Mouse (Mus musculus): Measurements from ENCODE around the gene Gm11938.
"Not testable (repeated sequence)": the region's sequence is repeated elsewhere in the genome, so short reads cannot be mapped to it uniquely, and the experiment has no call there.

Gene Gm11938

GRCm38 (mm10) chr11:99603208-99603607 is at the start of gene Gm11938:
Gene Gm11938 (minus strand): TSS chr11:99603308.
- in situ Hi-C loops (cut with MboI, MseI): not testable (repeated sequence)

GRCm38 (mm10) chr11:99650136-99650535 is 47.0 kb upstream of the Gm11938 start, which contains the start of gene Gm11555:
Gene Gm11555 (minus strand): TSS chr11:99650236.
- in situ Hi-C loops (cut with MboI, MseI): no loop called here

GRCm38 (mm10) chr11:99646444-99646843 is 43.3 kb upstream of the Gm11938 start:
- in situ Hi-C loops (cut with MboI, MseI): no loop called here

GRCm38 (mm10) chr11:99644351-99644750 is 41.2 kb upstream of the Gm11938 start:
- in situ Hi-C loops (cut with MboI, MseI): no loop called here

- in situ Hi-C loops (cut with MboI, MseI): not testable (repeated sequence)
Measured at GRCm38 (mm10) chr11:99643635-99644139, 40.6 kb upstream of the Gm11938 start, which contains the start of gene Krtap4-7. Gene Krtap4-7 (minus strand): TSS chr11:99644089.

GRCm38 (mm10) chr11:99640926-99641325 is 37.8 kb upstream of the Gm11938 start:
- in situ Hi-C loops (cut with MboI, MseI): no loop called here

- in situ Hi-C loops (cut with MboI, MseI): no loop called here
Measured at GRCm38 (mm10) chr11:99637086-99637485, 34.0 kb upstream of the Gm11938 start.

GRCm38 (mm10) chr11:99634653-99635134 is 31.6 kb upstream of the Gm11938 start, which contains the start of gene Krtap4-2:
Gene Krtap4-2 (minus strand): TSS chr11:99635084.
- in situ Hi-C loops (cut with MboI, MseI): no loop called here

- in situ Hi-C loops (cut with MboI, MseI): no loop called here
Measured at GRCm38 (mm10) chr11:99633293-99633692, 30.2 kb upstream of the Gm11938 start.

- in situ Hi-C loops (cut with MboI, MseI): no loop called here
Measured at GRCm38 (mm10) chr11:99630890-99631289, 27.8 kb upstream of the Gm11938 start.

GRCm38 (mm10) chr11:99628138-99628537 is 25.0 kb upstream of the Gm11938 start, which contains the start of gene Krtap4-1:
Gene Krtap4-1 (minus strand): TSS chr11:99628238.
- in situ Hi-C loops (cut with MboI, MseI): no loop called here

- in situ Hi-C loops (cut with MboI, MseI): no loop called here
Measured at GRCm38 (mm10) chr11:99620335-99620734, 17.2 kb upstream of the Gm11938 start, which contains the start of gene Gm11562. Gene Gm11562 (minus strand): TSS chr11:99620435.

GRCm38 (mm10) chr11:99614796-99615363 is 11.8 kb upstream of the Gm11938 start, which contains the start of gene Krtap2-4:
Gene Krtap2-4 (minus strand): TSS chr11:99614846.
- in situ Hi-C loops (cut with MboI, MseI): no loop called here

- in situ Hi-C loops (cut with MboI, MseI): not testable (repeated sequence)
Measured at GRCm38 (mm10) chr11:99610089-99610488, 7.0 kb upstream of the Gm11938 start, which contains the start of gene Gm11937. Gene Gm11937 (minus strand): TSS chr11:99610189.

GRCm38 (mm10) chr11:99609126-99609525 is 6.0 kb upstream of the Gm11938 start:
- in situ Hi-C loops (cut with MboI, MseI): no loop called here

GRCm38 (mm10) chr11:99597742-99598141 is 5.4 kb downstream of the Gm11938 start, which contains the start of gene Krtap9-3:
Gene Krtap9-3 (minus strand): TSS chr11:99598105.
- in situ Hi-C loops (cut with MboI, MseI): not testable (repeated sequence)

- in situ Hi-C loops (cut with MboI, MseI): no loop called here
Measured at GRCm38 (mm10) chr11:99590981-99591380, 12.1 kb downstream of the Gm11938 start, which contains the start of gene Krtap1-3. Gene Krtap1-3 (minus strand): TSS chr11:99591339.

GRCm38 (mm10) chr11:99585096-99585495 is 18.0 kb downstream of the Gm11938 start:
- in situ Hi-C loops (cut with MboI, MseI): no loop called here

- in situ Hi-C loops (cut with MboI, MseI): no loop called here
Measured at GRCm38 (mm10) chr11:99583245-99583704, 19.8 kb downstream of the Gm11938 start, which contains the start of gene Krtap1-4. Gene Krtap1-4 (minus strand): TSS chr11:99583654.

GRCm38 (mm10) chr11:99581564-99581963 is 21.5 kb downstream of the Gm11938 start:
- in situ Hi-C loops (cut with MboI, MseI): no loop called here

GRCm38 (mm10) chr11:99581051-99581450 is 22.1 kb downstream of the Gm11938 start:
- in situ Hi-C loops (cut with MboI, MseI): no loop called here

GRCm38 (mm10) chr11:99580636-99581035 is 22.5 kb downstream of the Gm11938 start, which contains the start of gene Krtap1-5:
Gene Krtap1-5 (minus strand): TSS chr11:99581016.
- in situ Hi-C loops (cut with MboI, MseI): no loop called here

All from regulatory T cell (primary cell).